Mouse (Mus musculus): ENCODE results near the gene Stip1.
"Not testable (repeated sequence)": the region's sequence is repeated elsewhere in the genome, so short reads cannot be mapped to it uniquely, and the experiment has no call there.

The Stip1 gene

DNA sequence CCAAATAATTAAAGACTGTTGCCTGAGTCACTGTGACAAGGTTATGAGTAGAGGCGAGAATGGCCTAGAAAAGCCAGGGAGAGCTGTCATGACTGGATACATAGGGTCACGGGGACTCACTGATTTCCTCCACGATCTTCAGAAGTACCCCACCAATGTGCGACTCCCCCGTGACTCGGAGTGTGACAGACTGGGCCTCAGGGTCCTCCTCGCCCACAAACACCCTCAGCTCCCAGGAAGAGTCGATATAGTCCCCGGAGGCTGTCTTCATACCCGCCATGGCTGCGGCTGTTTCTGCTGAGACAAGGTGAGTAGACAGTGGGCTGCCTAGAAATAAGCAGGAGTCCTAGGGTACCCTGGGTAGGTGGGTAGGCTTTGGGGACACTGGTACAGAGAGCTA lies 21.2 kb downstream of the Stip1 start:
- DNase-seq (ENCODE audit: extremely low read depth, insufficient read length, low spot score), result no peak

DNA sequence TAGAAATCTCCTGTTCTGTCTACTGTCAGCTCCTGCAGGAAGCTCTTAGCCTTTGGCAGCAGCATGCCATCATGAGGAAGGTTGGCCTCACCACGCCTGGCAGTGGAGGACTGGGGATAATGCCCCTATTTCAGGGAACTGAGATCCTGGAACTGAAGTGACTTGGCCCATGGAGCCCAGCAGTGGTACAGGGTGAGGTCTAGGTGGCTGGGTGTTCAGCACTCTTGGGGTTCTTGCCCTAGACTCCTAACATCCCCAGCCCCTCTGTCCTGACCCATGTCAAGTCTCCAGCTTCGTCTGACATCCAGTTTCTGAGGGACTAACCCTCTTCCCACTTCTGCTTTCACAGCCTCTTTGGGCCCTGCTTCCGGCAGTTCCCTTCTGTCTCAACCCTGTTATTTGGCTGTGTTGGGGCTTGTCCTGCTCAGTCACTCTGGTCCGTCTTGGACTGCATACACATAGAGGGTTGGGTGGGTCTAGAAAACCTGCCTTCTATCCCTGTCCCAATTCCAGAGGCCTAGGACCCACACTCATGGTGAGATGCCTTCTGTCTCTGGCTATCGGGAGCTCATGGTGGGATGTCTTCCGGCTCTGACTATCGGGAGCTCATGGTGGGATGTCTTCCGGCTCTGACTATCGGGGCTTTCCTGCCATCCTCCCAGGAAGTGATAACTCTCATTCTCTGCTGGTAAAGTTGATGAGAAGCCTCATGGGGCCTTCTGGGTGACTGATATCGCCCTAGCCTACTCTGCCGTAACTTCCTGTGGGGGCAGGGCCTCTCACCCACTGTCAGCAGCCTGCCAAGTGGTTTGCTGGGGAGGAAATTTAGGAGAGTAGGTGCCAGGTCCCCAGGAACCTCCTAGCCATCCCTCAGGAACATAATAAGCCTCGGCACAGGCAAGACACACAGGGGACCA lies 22.0 kb downstream of the Stip1 start:
- DNase-seq (ENCODE audit: extremely low read depth, insufficient read length, low spot score), result no peak

DNA sequence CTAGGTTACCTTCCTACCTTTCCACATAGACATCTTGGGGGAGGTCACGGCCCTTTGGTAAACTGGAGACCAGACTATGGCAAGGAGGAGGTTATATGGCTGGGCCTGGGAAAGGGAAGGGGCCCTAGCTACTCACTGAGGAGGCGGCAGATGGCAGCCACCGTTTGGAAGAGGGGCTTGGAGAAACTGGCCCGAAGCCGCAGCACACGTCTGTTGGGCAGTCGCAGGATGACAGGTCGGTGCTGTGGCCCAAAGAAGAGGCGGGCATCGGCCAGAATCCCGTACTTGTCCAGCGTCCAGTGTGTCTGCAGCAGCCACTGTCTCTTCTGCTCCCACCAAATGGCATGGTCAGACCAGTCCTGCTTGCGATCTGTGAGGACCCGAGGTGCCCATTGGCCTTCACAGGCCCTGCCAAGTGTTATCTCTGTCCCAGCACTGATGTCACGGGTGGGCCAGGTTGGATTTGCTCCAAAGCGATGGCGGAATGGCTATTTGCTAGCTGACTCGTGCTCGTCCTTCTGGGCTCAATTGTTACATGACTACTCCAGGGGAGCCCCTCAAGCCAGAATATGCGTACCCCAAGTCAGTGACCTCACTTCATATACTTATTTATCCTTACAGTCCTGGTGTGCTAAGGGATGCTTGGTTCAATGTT lies 25.2 kb downstream of the Stip1 start:
- DNase-seq (ENCODE audit: extremely low read depth, insufficient read length, low spot score), result no peak

DNA sequence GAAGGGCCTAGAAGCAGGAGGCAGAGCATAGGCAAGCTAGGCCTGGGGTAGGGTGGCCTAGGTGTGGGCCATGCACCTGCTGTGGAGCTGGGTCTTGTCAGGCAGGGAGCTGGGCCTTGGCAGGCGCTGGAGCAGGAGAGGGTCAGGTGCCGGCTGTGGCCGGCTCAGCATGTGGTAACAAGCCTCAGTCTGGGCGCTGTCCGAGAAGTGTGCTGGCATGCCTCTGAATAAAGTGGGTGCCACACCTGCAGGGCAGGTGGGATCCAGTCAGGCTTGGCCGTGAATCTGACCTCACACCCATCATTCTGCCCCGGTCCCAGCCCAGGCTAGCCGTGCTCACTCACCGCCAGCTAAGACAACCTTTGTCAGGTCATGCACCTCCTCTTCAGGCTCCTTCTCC lies 25.8 kb downstream of the Stip1 start:
- DNase-seq (ENCODE audit: extremely low read depth, insufficient read length, low spot score), result no peak

DNA sequence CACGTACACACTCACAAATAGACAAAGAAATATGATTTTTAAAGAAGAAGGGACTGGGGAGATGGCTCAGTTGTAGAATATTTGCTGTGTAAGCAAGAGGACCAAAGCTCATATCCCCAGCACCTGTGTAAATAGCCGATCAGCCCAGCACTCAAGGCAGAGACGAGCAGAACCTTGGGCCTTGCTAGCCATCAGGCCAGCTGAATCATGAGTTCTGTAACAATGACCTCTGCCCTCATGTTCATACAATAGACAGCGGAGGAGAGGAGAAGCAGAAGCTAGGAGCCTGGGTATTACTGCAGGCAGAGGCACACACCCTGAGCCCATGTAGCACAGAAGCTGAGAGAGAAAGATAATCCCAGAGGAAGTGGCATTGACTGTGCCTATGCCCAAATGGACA lies 27.3 kb downstream of the Stip1 start:
- DNase-seq (ENCODE audit: extremely low read depth, insufficient read length, low spot score), result no peak

DNA sequence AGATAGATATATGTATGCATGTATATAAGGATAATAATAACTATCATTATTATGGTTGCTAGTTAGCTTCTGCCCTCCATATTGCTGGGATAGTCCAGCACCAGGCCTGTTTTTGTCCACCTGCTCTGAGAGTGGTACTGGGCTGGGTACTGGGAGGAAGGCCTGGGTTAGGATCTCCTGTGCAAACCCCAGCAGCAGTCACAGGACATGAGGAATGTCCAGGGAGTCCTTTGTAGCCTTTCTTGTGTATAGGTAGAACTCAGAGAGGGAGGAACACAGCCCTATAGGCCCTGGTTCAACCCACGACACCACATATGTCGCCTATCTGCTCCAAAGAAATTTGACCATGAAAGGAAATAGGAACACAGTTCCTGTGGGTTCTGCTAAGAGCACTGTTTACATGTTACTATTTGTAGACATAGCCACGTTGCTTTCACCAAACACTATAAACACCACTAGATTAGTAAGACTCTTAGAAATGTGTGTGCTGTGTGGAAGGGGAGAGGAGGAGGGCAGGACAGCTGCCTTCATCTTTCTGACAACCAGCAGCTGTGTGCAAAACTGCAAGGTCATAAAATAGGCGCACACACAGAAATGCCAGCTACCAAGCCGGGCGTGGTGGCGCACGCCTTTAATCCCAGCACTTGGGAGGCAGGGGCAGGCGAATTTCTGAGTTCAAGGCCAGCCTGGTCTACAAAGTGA lies 32.7 kb downstream of the Stip1 start:
- DNase-seq (ENCODE audit: extremely low read depth, insufficient read length, low spot score), result no peak

DNA sequence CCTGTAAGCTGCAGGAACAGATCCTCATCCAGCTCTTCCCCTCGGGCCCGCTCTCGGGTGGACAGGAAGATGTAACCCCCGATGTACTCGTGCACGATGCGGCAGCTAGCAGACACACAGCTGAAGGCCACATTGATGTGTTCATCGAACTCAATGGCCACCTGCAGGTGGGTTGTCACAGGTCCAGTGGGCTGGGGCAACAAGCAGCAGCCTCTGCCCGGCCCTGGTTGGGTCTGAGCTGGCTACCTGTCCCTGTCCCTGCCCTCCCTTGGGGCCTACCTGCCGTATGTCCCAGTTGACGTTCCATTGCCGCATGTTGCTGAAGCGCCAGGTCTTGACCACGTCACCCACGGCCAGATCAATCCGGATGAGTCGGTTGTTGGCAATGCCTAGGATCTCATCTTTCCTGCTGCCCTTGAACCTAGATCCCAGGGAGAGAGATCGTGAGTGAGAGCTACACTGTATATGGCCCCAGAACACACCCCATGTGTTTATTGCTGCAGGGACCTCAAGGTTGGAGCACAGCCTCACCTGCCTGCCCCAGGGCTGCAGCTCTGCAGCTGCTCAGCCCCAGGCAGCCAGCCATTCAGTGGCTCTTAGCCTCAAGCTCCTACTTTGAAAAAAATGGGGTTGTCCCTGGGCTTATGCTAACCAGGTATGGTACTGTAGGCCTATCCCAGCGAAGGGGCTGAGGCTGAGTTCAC lies 40.3 kb downstream of the Stip1 start:
- no peak for DNase-seq (ENCODE audit: extremely low read depth, insufficient read length, low spot score)

DNA sequence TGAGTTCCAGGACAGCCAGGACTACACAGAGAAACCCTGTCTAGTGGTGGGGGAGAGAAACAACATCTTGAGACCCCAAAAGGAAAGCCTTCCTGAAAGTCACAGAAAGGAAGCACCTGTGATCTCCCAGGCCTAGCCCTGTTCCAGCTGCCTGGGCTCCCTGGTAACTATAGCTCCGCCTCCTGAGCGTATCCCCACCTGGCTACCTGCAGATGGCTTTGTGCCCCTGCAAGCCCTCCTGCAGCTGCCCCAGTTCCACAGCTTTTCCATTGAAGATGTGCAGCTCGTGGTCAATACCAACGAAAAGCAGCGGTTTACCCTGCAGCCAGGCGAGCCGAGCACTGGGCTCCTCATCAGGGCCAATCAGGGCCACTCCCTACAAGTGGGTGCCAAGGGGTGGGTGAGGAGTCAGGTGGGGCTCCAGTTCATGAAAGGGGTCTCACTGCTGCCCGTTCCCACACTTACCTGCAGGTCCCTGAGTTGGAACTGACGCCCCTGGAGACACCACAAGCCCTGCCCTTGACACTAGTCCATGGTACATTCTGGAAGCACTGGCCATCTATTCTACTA lies 42.0 kb downstream of the Stip1 start:
- no peak for DNase-seq (ENCODE audit: extremely low read depth, insufficient read length, low spot score)

DNA sequence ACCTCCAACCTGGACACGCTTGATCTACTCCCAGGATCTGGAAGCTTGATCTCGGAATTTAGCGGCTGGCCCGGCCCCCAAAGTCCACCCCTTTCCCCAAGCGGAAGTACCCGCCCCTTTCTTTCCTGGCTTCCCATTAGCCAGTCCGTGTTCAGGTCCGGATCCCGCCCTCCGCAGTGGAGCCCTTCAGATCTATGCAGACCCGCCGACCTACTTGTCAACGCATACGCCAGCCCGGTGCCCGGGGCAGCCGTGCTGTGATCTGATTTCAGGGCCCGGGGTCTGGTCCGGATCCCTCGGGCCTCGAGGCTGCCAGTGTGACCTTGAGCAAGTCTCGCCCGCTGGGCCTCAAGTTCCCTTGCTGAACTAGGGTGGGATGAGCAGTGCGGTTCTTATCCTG lies 43.8 kb downstream of the Stip1 start, which contains the start of the genes Nudt22 and Trpt1:
Gene Nudt22 (minus strand): TSS at position 112 of the 400 bp plus-strand sequence.
Gene Trpt1 (plus strand): TSS at position 126 of the 400 bp plus-strand sequence.
- DNase-seq (ENCODE audit: extremely low read depth, insufficient read length, low spot score), result peak; percentile 82

DNA sequence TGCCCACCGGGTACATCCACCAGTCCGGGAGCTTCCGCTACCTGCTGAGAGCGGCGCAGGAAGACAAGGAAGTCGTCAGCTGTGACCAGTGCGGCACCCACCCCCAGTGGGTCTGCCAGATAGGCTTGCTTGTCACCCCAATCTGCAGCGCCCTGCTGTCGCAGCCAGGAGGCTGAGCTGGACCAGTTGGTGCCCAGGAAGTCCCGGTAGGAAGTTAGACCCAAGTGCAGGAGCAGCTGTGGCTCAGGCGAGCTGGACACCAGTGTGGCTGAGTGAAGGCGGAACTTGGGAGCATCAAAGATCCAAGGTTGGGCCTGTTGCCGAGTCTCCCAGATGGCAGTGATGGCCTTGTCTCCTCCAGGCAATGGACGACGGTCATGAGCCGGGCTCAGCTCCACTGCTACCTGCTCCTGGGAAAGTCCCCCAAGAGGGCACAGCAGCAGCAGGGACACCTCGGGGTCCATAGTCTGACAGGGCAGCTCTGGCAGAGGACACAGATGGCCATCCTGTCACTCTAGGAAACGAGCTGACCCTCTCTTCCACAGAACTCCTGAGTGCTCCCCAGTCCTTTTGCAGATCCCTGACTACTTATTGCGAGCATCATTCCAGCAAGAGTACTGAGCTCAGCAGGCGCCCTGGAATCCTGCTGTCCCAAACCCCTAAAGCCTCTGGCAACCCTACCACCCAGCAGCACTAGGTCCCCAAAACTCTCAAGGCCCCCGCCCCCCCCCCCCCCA lies 44.3 kb downstream of the Stip1 start:
- DNase-seq (ENCODE audit: extremely low read depth, insufficient read length, low spot score), result peak; percentile 49

DNA sequence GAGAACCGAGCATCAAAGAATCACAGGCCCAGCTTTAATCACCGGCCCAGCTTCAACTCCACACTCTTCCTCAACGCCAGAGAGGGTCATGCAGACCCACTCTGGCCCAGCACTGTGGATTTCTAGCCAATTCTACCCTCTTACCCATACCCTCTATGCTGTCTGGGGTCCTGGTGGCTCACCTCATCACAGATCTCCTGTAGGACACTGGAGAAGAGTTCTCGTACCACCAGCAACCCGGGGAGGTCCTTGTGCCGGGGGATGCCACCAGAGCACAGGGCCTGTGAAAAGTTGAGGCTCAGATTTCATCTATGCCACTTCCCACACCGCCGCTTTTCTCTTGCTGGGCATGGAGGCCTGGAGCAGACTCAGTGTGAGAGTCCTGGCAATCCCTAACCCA lies 45.3 kb downstream of the Stip1 start:
- no peak for DNase-seq (ENCODE audit: extremely low read depth, insufficient read length, low spot score)

DNA sequence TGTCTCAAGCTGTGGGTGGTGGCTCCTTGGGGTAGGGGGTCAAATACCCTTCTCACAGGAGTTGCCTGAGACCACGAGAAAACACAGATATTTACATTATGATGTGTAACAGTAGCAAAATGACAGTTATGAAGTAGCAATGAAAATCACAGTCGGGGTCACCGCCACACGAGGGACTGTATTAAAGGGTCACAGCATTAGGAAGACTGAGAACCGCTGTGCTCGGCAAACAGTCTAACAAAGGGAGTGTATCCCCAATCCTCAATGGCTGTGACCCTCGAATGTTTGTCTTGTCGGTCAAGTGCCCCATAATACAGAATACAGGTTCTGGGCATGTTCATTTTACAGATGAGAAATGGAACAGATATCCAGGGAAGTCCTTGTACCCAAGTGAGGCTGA lies 45.8 kb downstream of the Stip1 start:
- DNase-seq (ENCODE audit: extremely low read depth, insufficient read length, low spot score), result no peak

DNA sequence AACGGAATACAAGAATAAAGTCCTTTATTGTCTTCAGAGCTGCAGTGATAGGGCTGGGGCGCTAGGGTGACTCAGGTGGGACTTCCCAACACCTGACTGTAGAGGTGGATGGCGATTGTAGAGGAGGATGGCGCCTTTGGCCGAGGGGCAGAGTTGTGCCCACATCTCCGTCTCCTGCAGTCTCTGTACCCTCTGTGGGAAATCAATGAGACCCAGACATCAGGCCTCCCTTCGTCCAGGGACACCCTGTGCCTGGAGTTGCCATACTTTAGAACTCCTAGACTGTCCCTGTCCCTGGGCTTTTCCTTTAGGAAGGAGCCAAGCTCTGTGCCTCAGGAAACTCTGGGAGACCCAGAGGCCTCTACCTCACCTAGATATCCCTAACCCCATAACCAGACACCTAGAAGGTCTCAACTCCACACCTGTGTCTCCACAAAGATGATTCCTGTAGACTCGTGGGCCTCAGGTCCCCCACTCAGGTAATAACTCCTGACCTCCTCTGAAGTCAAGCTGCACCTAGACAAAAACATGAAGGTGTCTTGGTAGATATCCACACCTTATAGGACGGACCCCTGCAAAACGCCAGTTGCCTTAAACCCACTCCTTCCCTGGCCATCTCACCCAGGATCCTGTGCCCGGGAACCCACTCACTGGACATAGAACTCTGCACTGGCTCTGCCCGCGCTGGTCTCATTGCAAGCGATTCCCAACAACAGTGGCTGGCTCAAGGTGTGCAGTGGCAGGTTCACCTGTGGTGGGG lies 46.6 kb downstream of the Stip1 start:
- DNase-seq (ENCODE audit: extremely low read depth, insufficient read length, low spot score), result no peak

DNA sequence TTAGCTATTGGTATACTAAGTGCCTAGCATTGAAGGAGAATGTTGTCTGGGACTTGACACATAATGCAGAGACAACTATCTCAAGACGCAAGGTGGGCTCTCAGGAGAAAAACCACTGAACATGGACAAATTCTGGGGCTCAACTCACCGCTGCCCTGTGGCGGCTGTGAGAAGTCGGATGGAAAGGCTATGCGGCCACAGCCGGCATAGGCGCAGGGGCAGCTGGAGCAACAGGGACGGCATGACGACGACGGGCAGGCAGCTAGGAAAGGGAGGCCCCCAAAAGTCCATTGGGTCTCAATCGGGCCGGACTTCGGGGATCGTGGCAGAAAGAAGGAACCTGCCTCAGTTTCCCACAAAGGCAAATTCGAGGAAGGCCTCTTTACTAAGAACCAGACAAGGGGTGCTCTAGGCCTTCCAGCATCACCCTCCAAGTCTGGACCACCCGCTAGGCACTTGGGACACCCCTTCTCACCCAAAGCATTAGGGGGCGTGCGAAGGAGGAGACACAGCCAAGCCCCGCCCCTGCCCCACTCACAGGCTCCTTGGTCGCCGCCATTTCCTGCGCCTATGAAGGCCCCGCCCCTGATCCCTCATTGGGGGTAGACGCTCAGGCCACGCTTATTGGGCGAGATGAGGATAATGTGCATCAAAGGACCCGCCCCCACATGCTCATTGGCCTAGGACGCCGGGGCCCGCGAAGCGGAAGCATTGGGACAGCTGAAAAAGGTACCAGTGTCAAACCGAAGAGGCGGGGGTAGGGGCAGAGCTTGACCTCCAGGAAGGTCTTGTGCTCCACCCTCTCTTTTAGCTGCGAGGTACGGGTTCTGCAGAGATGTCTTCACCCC lies 47.5 kb downstream of the Stip1 start, which contains the start of gene Dnajc4:
Gene Dnajc4 (minus strand): TSS at position 562 of the 848 bp plus-strand sequence.
- peak; percentile 89 for DNase-seq (ENCODE audit: extremely low read depth, insufficient read length, low spot score)

DNA sequence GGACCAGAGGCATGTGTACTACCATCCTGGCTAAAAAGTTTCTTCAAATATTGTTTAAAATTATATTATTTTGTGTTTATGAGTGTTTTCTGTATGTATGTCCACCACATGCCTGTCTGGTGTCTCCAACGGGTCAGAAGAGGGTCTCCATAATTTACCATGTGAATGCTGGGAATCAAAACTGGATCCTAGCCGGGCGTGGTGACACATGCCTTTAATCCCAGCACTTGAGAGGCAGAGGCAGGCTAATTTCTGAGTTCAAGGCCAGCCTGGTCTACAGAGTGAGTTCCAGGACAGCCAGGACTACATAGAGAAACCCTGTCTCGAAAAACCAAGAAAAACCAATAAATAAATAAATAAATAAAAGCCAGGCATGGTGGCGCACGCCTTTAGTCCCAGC lies 48.6 kb downstream of the Stip1 start:
- not testable (repeated sequence) for DNase-seq (ENCODE audit: extremely low read depth, insufficient read length, low spot score)

DNA sequence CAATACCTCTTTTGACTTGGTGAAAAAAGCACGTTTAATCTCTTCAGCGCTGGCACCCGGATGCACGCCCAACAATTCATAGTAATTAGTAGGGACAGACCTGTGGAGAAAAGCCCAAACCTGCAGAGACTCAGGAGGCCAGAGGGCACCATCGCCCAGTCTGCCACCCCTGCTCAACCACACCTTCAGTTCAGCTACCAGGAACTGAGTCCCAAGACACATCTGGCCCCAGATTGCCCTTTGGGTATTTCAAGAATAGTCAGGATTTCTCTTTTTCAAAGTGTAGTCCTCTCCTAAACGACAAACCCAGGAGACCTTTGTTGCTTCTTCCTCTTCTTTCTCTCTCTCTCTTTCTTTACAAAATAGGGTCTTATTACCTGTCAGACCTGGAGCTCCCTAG lies 49.1 kb downstream of the Stip1 start:
- no peak for DNase-seq (ENCODE audit: extremely low read depth, insufficient read length, low spot score)

DNA sequence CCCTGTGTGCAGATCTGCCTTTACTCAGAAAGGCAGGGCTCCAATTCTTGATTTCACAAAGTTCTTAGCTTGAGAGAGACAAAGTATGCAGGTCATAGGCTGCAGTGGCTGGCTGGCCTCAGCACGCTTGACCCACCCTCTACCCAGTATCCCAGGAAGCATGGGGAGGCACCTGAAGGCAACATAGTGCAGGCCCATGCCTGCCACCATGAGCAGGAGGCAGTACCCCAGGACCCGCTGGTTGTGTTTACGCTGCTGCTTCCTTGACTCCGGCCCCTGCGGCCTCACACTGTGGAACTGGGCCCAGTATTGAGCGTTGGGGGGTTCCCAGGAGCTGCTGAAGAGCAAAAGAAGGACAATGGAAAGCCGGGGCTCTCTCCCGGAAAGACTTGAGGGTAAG lies 50.5 kb downstream of the Stip1 start:
- DNase-seq (ENCODE audit: extremely low read depth, insufficient read length, low spot score), result no peak

DNA sequence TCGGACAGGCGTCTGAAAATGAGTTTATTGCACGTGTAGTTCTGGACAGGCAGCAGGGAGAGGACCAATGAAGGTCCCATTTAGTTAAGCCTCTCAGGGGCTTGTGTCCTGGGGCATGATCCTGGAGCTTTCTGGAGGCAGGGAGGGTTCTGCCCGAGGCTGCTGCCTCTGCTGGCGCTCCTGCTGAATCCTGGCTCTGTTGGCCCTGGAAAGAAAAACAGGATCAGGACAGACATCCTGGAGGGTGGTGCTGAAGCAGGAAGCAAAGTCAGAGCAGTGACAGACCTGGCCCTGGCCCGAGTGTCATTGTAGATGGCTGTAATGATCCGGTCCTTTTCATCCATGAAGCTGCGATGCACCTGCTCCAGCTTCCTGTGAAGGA lies 51.9 kb downstream of the Stip1 start:
- DNase-seq (ENCODE audit: extremely low read depth, insufficient read length, low spot score), result no peak
